Mouse (Mus musculus) stomach, embryonic 15.5 days (tissue): ENCODE measurements around the gene Prkn. TPM values are rescaled to one million over a fixed set of nuclear protein-coding genes. Genes with fewer than 3 reads are reported as not detected.

Experiments
- ATAC-seq: fragments of 200-750 bp; cut with Nextera tagmentation; 2 replicates; pipeline ENCODE4 v1.8.0; 2017; ENCODE audit warnings: low read depth, moderate number of reproducible peaks, moderate TSS enrichment; ENCODE audit not compliant: insufficient read depth, low FRiP score
- H3K27ac ChIP-seq: fragments of 300-500 bp; sonication (generic); 2 replicates; pipeline ENCODE4 v1.5.1; 2015; ENCODE audit warnings: mild to moderate bottlenecking, inconsistent platforms
- H3K27me3 ChIP-seq: fragments of 300-500 bp; sonication (generic); replicated peaks from 2 replicates; pipeline ENCODE4 v1.6.1; 2015; ENCODE audit warnings: inconsistent platforms
- H3K36me3 ChIP-seq: fragments of 300-500 bp; sonication (generic); 2 replicates; pipeline ENCODE4 v1.6.1; 2015; ENCODE audit warnings: inconsistent platforms
- H3K4me1 ChIP-seq: fragments of 300-500 bp; sonication (generic); 2 replicates; pipeline ENCODE4 v1.6.1; 2015; ENCODE audit warnings: inconsistent platforms
- H3K4me2 ChIP-seq: fragments of 300-500 bp; sonication (generic); 2 replicates; pipeline ENCODE4 v1.6.1; 2015; ENCODE audit warnings: mild to moderate bottlenecking, inconsistent platforms
- H3K4me3 ChIP-seq: fragments of 300-500 bp; sonication (generic); replicated peaks from 2 replicates; pipeline ENCODE4 v1.5.1; 2015; ENCODE audit warnings: inconsistent platforms
- H3K9ac ChIP-seq: fragments of 300-500 bp; sonication (generic); 2 replicates; pipeline ENCODE4 v1.6.1; 2015; ENCODE audit warnings: inconsistent platforms
- H3K9me3 ChIP-seq: fragments of 300-500 bp; sonication (generic); 2 replicates; pipeline ENCODE4 v1.6.1; 2016; ENCODE audit warnings: inconsistent platforms
- WGBS: fragments of 180-500 bp; shearing (Covaris S2); methylation state at CpG from one replicate; pipeline ENCODE4 v1.1.7; 2015; 5-methylcytosine and 5-hydroxymethylcytosine counted together
- polyA plus RNA-seq: library from polyadenylated mRNA; unstranded; fragments of >200 nt; fragmentation: Nextera tagmentation; extraction: Ambion mirVana; gene quantifications from 2 replicates; pipeline ENCODE4 v1.2.1, GENCODE M21; 2015

The Prkn gene
- polyA plus RNA-seq, result 2.0 and 2.3 TPM in 2 replicates

DNA sequence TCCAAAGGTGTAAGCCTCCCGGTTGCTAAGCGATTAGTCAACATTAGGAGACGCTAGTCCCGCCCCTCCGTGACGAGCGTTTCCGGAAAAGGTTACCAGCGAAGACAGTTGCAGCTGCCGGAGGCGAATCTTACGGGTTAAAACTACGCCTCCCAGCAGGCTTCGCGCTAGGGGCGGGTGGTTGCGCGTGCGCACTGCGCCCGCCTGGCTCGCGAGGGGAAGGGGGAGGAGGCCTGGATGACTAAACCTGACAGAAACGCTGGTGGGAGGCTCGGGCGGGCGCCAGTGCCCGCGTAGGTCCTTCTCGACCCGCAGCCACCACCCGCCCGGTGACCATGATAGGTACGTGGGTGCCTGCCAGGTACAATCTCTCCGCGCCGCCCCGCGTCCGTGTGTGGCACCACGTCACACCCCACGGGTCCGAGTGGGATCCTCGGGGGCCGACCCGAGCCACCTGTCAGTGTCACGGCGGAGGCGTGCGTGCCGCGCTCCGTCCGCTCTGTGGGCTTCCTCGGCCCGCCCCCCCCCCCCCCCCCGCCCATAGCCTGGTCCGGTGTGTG, at the start of gene Prkn, which contains the start of gene Pacrg:
Gene Prkn, plus strand, starts transcription at position 237 of the 560 bp plus-strand sequence.
Gene Pacrg, minus strand, starts transcription at position 164 of the 560 bp plus-strand sequence.
- Histone ChIP-seq H3K27ac (peak within 1 kb of the TSS; percentile 61), H3K27me3 (no peaks in the 10 kb centered on the region), H3K9me3 (no peaks in the 10 kb centered on the region), H3K9ac (peak within 1 kb of the TSS; percentile 65), H3K4me1 (peaks cover 4% of the 10 kb centered on the region; the same call in 1 of the 2 replicates), H3K4me3 (peak within 1 kb of the TSS; percentile 77), H3K4me2 (peak within 1 kb of the TSS; percentile 90), H3K36me3 (no peaks in the 10 kb centered on the region)
- 0% methylated on average over 48 of the region's 58 CpGs for WGBS
- ATAC-seq, result peak; percentile 95

DNA sequence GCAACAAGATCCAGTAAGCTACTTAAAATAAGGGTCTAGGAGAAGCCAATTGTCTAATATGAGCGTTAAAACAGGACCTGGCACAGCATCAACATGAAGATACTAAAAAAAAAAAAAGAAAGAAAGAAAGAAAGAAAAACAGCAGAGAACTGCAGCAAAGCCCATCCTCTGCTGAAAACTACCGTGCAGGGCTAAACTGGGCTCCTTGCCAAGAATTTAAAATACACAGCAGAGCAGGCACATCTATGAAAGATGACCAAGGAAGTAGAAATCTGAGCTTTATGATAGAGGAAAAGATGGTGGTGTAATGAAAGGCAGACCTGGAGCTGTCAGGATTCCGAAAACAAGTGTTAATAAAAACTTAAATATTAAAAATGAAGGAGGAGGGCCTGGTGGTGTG, 48.5 kb upstream of the Prkn start:
- Histone ChIP-seq H3K9ac (no peak overlapping the region), H3K9me3 (no peaks in the 10 kb centered on the region), H3K4me1 (0 out of 2 replicates have a peak, but pooled peaks cover 3% of the 10 kb centered on the region), H3K27ac (no peak overlapping the region), H3K4me2 (no peak overlapping the region), H3K36me3 (no peaks in the 10 kb centered on the region), H3K4me3 (no peak overlapping the region), H3K27me3 (no peaks in the 10 kb centered on the region)
- 22% methylated on average over 3 of the region's 3 CpGs for WGBS
- ATAC-seq, result peak; percentile 39; the same call in 1 of the 2 replicates

GRCm38 (mm10) chr17:10806692-10807091, 33.5 kb upstream of the Prkn start:
- Histone ChIP-seq H3K4me1 (no peaks in the 10 kb centered on the region), H3K36me3 (no peaks in the 10 kb centered on the region), H3K4me3 (no peak overlapping the region), H3K9me3 (no peaks in the 10 kb centered on the region), H3K27me3 (no peaks in the 10 kb centered on the region), H3K4me2 (no peak overlapping the region), H3K9ac (no peak overlapping the region), H3K27ac (no peak overlapping the region)
- no peak for ATAC-seq
- WGBS, result 79% methylated on average over 4 of the region's 4 CpGs

DNA sequence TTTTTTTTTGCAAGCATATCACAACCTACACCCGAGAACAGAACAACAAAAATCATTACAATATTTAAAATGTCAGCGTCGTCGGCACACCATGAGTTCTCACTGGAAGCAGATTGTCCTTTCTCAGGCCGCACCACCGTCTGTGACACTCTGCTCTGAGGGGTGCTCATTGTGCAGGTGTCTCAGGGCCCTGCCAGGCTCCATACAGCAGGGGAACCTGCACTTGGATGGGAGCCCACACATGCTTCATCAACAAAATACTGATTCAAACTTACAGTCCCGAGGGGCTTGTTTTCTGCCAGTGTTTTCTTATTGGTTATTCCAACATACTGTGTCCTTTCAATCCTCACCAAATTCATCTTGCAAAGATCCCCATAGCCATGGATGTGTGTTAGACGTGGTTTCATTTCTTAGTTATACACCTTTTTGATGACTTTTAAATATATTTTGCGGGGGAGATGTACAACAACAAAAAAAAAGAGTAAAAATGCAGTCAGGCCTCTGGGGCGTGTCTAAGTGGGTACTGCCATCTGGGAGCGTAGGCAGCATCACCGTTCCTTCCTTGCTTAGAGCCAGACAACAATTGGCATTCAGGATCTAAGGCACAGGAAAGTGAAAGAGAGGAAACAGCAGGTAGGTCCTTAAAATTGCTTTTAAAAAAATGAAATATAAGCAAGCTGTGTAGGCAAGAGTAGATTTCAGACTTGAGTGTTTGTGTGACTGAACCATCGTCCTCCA, 32.8 kb upstream of the Prkn start:
- Histone ChIP-seq H3K9ac (no peak overlapping the region), H3K4me1 (no peaks in the 10 kb centered on the region), H3K9me3 (no peaks in the 10 kb centered on the region), H3K4me3 (no peak overlapping the region), H3K4me2 (no peak overlapping the region), H3K36me3 (no peaks in the 10 kb centered on the region), H3K27ac (no peak overlapping the region), H3K27me3 (no peaks in the 10 kb centered on the region)
- ATAC-seq, result no peak
- 85% methylated on average over 13 of the region's 13 CpGs for WGBS

- Histone ChIP-seq H3K36me3 (no peaks in the 10 kb centered on the region), H3K9ac (no peak overlapping the region), H3K27ac (no peak overlapping the region), H3K4me3 (no peak overlapping the region), H3K4me2 (no peak overlapping the region), H3K9me3 (no peaks in the 10 kb centered on the region), H3K27me3 (no peaks in the 10 kb centered on the region), H3K4me1 (no peaks in the 10 kb centered on the region)
- ATAC-seq, result no peak
- WGBS, result 89% methylated on average over 2 of the region's 2 CpGs
Measured at GRCm38 (mm10) chr17:10808571-10808970, 31.6 kb upstream of the Prkn start.

- no peak overlapping the region for H3K27ac ChIP-seq
- WGBS, result 79% methylated on average over 4 of the region's 4 CpGs
- H3K4me3 ChIP-seq, result no peak overlapping the region
- H3K9me3 ChIP-seq, result no peaks in the 10 kb centered on the region
- no peaks in the 10 kb centered on the region for H3K27me3 ChIP-seq
- no peak overlapping the region for H3K4me2 ChIP-seq
- no peak overlapping the region for H3K9ac ChIP-seq
- no peak for ATAC-seq
- H3K36me3 ChIP-seq, result no peaks in the 10 kb centered on the region
- no peaks in the 10 kb centered on the region for H3K4me1 ChIP-seq
Measured at GRCm38 (mm10) chr17:10818971-10819370, 21.2 kb upstream of the Prkn start.

GRCm38 (mm10) chr17:10840731-10841201, 582 bp downstream of the Prkn start:
- ATAC-seq, result peak; percentile 53
- Histone ChIP-seq H3K27ac (no peak overlapping the region; the same call in 1 of the 2 replicates), H3K4me2 (peak overlapping the region; percentile 90), H3K4me1 (peaks cover 4% of the 10 kb centered on the region; the same call in 1 of the 2 replicates), H3K36me3 (no peaks in the 10 kb centered on the region), H3K27me3 (no peaks in the 10 kb centered on the region), H3K4me3 (peak overlapping the region; percentile 77), H3K9me3 (no peaks in the 10 kb centered on the region), H3K9ac (peak overlapping the region; percentile 65; the same call in 1 of the 2 replicates)
- WGBS, result 2% methylated on average over 20 of the region's 20 CpGs

GRCm38 (mm10) chr17:10854207-10854606, 14.0 kb downstream of the Prkn start:
- Histone ChIP-seq H3K9me3 (no peaks in the 10 kb centered on the region), H3K36me3 (no peaks in the 10 kb centered on the region), H3K27me3 (no peaks in the 10 kb centered on the region), H3K4me2 (no peak overlapping the region), H3K4me1 (no peaks in the 10 kb centered on the region), H3K27ac (no peak overlapping the region), H3K9ac (no peak overlapping the region), H3K4me3 (no peak overlapping the region)
- ATAC-seq, result no peak
- 80% methylated on average over 3 of the region's 3 CpGs for WGBS

DNA sequence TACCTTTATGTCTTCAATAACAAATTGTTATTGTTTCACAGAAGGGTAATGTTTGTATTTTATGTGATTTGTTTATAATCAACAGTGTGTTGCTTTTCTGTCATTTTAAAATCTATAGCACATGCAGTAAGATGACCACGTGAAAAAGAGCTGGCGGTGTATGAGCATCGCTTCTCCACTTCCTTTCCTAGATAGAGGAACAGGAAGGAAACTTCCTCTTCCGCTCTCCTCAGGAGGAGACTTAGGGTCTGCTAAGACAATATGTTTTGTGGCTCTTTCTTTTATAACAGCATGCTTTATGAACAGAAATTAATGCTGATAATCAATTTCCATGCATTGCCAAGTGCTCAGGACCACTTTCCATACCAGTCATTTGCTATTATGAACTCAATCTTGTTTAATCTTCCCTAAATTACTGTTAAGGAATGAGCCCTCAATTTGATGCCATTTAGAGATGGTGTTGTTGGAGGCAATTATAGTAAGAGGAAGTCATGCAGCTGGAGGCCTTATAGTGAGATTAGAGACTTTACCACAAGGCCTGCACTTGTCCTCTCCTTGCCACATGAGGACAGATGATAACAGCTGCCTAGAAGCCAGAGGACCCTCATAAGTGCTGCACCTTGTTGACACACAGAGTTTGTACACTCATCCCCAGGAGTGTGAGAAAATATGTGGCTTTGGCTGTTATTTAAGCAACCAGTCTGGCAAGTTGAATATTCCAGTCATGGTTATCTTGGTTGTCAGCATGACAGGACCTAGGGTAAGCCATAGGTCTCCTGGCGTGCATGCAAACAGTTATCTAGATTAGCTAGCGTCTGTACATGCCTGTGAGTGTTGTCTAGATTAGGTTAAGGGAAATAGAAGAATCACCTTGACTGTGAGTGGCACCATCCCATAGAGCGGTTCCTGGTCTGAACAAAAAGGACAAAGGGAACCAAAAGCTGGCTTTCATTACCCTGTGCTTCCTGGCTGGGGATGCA, 34.3 kb downstream of the Prkn start:
- no peaks in the 10 kb centered on the region for H3K9me3 ChIP-seq
- H3K4me3 ChIP-seq, result no peak overlapping the region
- H3K9ac ChIP-seq, result no peak overlapping the region
- WGBS, result 76% methylated on average over 7 of the region's 7 CpGs
- no peak overlapping the region for H3K27ac ChIP-seq
- ATAC-seq, result no peak
- H3K36me3 ChIP-seq, result no peaks in the 10 kb centered on the region
- H3K27me3 ChIP-seq, result no peaks in the 10 kb centered on the region
- H3K4me2 ChIP-seq, result no peak overlapping the region
- H3K4me1 ChIP-seq, result no peaks in the 10 kb centered on the region

GRCm38 (mm10) chr17:10878986-10879385, 38.8 kb downstream of the Prkn start:
- WGBS, result 78% methylated on average over 5 of the region's 5 CpGs
- Histone ChIP-seq H3K4me1 (no peaks in the 10 kb centered on the region), H3K4me3 (no peak overlapping the region), H3K9me3 (no peaks in the 10 kb centered on the region), H3K4me2 (no peak overlapping the region), H3K9ac (no peak overlapping the region), H3K36me3 (no peaks in the 10 kb centered on the region), H3K27me3 (no peaks in the 10 kb centered on the region), H3K27ac (no peak overlapping the region)
- no peak for ATAC-seq

- ATAC-seq, result no peak
- no peaks in the 10 kb centered on the region for H3K9me3 ChIP-seq
Measured at GRCm38 (mm10) chr17:10882260-10882659, 42.1 kb downstream of the Prkn start.

More at GRCm38 (mm10) chr17:10882260-10882659, 42.1 kb downstream of the Prkn start:
- H3K36me3 ChIP-seq, result no peaks in the 10 kb centered on the region
- H3K4me1 ChIP-seq, result no peaks in the 10 kb centered on the region
- 82% methylated on average over 1 of the region's 1 CpGs for WGBS
- no peak overlapping the region for H3K27ac ChIP-seq
- H3K4me3 ChIP-seq, result no peak overlapping the region
- no peaks in the 10 kb centered on the region for H3K27me3 ChIP-seq
- no peak overlapping the region for H3K9ac ChIP-seq
- H3K4me2 ChIP-seq, result no peak overlapping the region
